Mouse (Mus musculus) spleen, postnatal 36 days (tissue): ENCODE results near the gene Crkl.
"Not testable (repeated sequence)": the region's sequence is repeated elsewhere in the genome, so short reads cannot be mapped to it uniquely, and the experiment has no call there.

Experiments
- DNase-seq, 2 experiments: peaks; one replicate each; pipeline ENCODE4 v3.0.0; 2022; ENCODE audit warnings: low spot score in 2 of 2, mixed read lengths in 1 of 2

Gene Crkl

GRCm38 (mm10) chr16:17486505-17486904, 34.7 kb downstream of the Crkl start:
- no peak for DNase-seq

- peak in 1 of 2 experiments; percentile 15 for DNase-seq
Observed at GRCm38 (mm10) chr16:17488478-17489468, 37.0 kb downstream of the Crkl start.

- DNase-seq = no peak
Observed at GRCm38 (mm10) chr16:17489469-17490111, 37.8 kb downstream of the Crkl start, which contains the start of gene Aifm3. Gene Aifm3, plus strand, starts transcription at chr16:17489611.

- DNase-seq = no peak
Observed at GRCm38 (mm10) chr16:17491154-17491553, 39.4 kb downstream of the Crkl start.

- no peak for DNase-seq
Observed at GRCm38 (mm10) chr16:17491896-17492561, 40.2 kb downstream of the Crkl start.

- DNase-seq = peak in 1 of 2 experiments; percentile 6
Observed at GRCm38 (mm10) chr16:17496499-17497305, 44.9 kb downstream of the Crkl start.

- no peak for DNase-seq
Observed at GRCm38 (mm10) chr16:17499249-17499883, 47.6 kb downstream of the Crkl start.

- no peak for DNase-seq
Observed at GRCm38 (mm10) chr16:17502681-17503080, 50.9 kb downstream of the Crkl start.

- no peak for DNase-seq
Observed at GRCm38 (mm10) chr16:17507018-17507552, 55.3 kb downstream of the Crkl start.

GRCm38 (mm10) chr16:17508031-17508430, 56.2 kb downstream of the Crkl start:
- not testable (repeated sequence) for DNase-seq

- peak; percentile 84 to 86 for DNase-seq
Observed at GRCm38 (mm10) chr16:17508546-17509239, 56.9 kb downstream of the Crkl start, which contains the start of gene Lztr1. Gene Lztr1, plus strand, starts transcription at chr16:17508688.

- no peak for DNase-seq
Observed at GRCm38 (mm10) chr16:17509240-17509597, 57.4 kb downstream of the Crkl start.

- no peak for DNase-seq
Observed at GRCm38 (mm10) chr16:17510143-17510542, 58.4 kb downstream of the Crkl start.

GRCm38 (mm10) chr16:17510686-17511085, 58.9 kb downstream of the Crkl start:
- DNase-seq = no peak

- DNase-seq = no peak
Observed at GRCm38 (mm10) chr16:17511431-17511830, 59.6 kb downstream of the Crkl start.

GRCm38 (mm10) chr16:17518910-17519309, 67.1 kb downstream of the Crkl start:
- no peak for DNase-seq

GRCm38 (mm10) chr16:17524156-17524555, 72.4 kb downstream of the Crkl start:
- DNase-seq = no peak

GRCm38 (mm10) chr16:17525524-17525923, 73.7 kb downstream of the Crkl start:
- no peak for DNase-seq

GRCm38 (mm10) chr16:17526223-17526622, 74.4 kb downstream of the Crkl start:
- no peak for DNase-seq

GRCm38 (mm10) chr16:17527606-17528005, 75.8 kb downstream of the Crkl start:
- DNase-seq = no peak
